Mouse (Mus musculus) CH12.LX (cell line): ENCODE results near the gene Crip2. TPM values are rescaled to one million over a fixed set of nuclear protein-coding genes. Genes with fewer than 3 reads are reported as not detected.
A peak's percentile ranks its signal among the peaks of the same experiment; 100 is the strongest.

ENCODE experiments used
- DNase-seq: peaks from one replicate; pipeline ENCODE4 v3.0.0-alpha.2; 2013; ENCODE audit errors: extremely low read depth
- H3K27ac ChIP-seq: 2 replicates; pipeline ENCODE4 v1.5.1; 2012; ENCODE audit warnings: low read depth, mild to moderate bottlenecking, control low read depth, moderate library complexity; ENCODE audit not compliant: insufficient read depth
- H3K27me3 ChIP-seq: replicated peaks from 2 replicates; pipeline ENCODE3; 2012; ENCODE audit warnings: inconsistent platforms
- H3K36me3 ChIP-seq, 2 experiments: replicated peaks in 1 of 2; 2 replicates each; pipeline versions ENCODE3 to v1.6.1; 2012; ENCODE audit warnings: inconsistent platforms in 1 of 2, low read length in 1 of 2, mild to moderate bottlenecking in 1 of 2, mixed read lengths in 1 of 2, moderate library complexity in 1 of 2; ENCODE audit not compliant: control insufficient read depth in 1 of 2, insufficient read depth in 1 of 2
- H3K4me1 ChIP-seq, 2 experiments: 2 replicates each; pipeline ENCODE4 v1.6.1; 2012; ENCODE audit warnings: inconsistent platforms in 1 of 2, moderate library complexity in 1 of 2; ENCODE audit not compliant: insufficient read depth in 2 of 2, control insufficient read depth in 1 of 2
- H3K4me2 ChIP-seq: 2 replicates; pipeline ENCODE4 v1.6.1; 2012; ENCODE audit warnings: low read depth, mild to moderate bottlenecking, control low read depth; ENCODE audit not compliant: poor library complexity, insufficient read depth, severe bottlenecking
- H3K4me3 ChIP-seq, 3 experiments: fragments of 150-350 bp in 1 of 3; sonication (generic) in 1 of 3; replicated peaks in 1 of 3; 2 replicates each; pipeline versions ENCODE3 to v1.5.1; 2011 to 2012; ENCODE audit warnings: low read depth in 2 of 3, low read length in 2 of 3, mild to moderate bottlenecking in 2 of 3, moderate library complexity in 2 of 3, control low read depth in 1 of 3, improper control_type of control experiment in 1 of 3, inconsistent platforms in 1 of 3, mixed read lengths in 1 of 3; ENCODE audit not compliant: poor library complexity in 1 of 3
- H3K79me2 ChIP-seq: replicated peaks from 2 replicates; pipeline ENCODE4 v1.6.1; 2012; ENCODE audit warnings: mild to moderate bottlenecking, moderate library complexity; ENCODE audit not compliant: control insufficient read depth, poor library complexity, insufficient read depth, severe bottlenecking; ENCODE audit errors: extremely low read depth
- H3K9ac ChIP-seq: 2 replicates; pipeline ENCODE4 v1.6.1; 2012; ENCODE audit warnings: low read depth, mild to moderate bottlenecking, control low read depth, moderate library complexity; ENCODE audit not compliant: insufficient read depth
- H3K9me3 ChIP-seq: replicated peaks from 2 replicates; pipeline ENCODE3; 2012; ENCODE audit warnings: low read length, inconsistent platforms, mixed read lengths
- BHLHE40 ChIP-seq: IDR thresholded peaks from 2 replicates; pipeline ENCODE4 v1.6.1; 2011; ENCODE audit warnings: mild to moderate bottlenecking, low read depth, low read length, improper control_type of control experiment
- CHD1 ChIP-seq: IDR thresholded peaks from 2 replicates; pipeline ENCODE4 v1.6.1; 2012; ENCODE audit warnings: low read depth, low read length, improper control_type of control experiment, inconsistent platforms
- CHD2 ChIP-seq: IDR thresholded peaks from 2 replicates; pipeline ENCODE4 v1.6.1; 2011; ENCODE audit warnings: low read length, improper control_type of control experiment
- E2F4 ChIP-seq: IDR thresholded peaks from 2 replicates; pipeline ENCODE4 v1.6.1; 2011; ENCODE audit warnings: low read depth, low read length, improper control_type of control experiment; ENCODE audit not compliant: insufficient replicate concordance
- ELF1 ChIP-seq: IDR thresholded peaks from 2 replicates; pipeline ENCODE4 v1.6.1; 2014; ENCODE audit warnings: low read depth, mild to moderate bottlenecking, inconsistent platforms, low read length, improper control_type of control experiment
- ETS1 ChIP-seq: conservative IDR thresholded peaks from 2 replicates; pipeline ENCODE4 v1.6.1; 2012; ENCODE audit warnings: low read depth, mild to moderate bottlenecking, inconsistent platforms, low read length, improper control_type of control experiment, moderate library complexity
- GABPA ChIP-seq: IDR thresholded peaks from 2 replicates; pipeline ENCODE4 v1.6.1; 2012; ENCODE audit warnings: low read depth, low read length, improper control_type of control experiment, inconsistent platforms; ENCODE audit not compliant: insufficient replicate concordance
- HCFC1 ChIP-seq: IDR thresholded peaks from 2 replicates; pipeline ENCODE4 v1.6.1; 2012; ENCODE audit warnings: low read depth, mild to moderate bottlenecking, inconsistent platforms, low read length, improper control_type of control experiment
- IRF4 ChIP-seq: IDR thresholded peaks from 2 replicates; pipeline ENCODE4 v1.6.1; 2014; ENCODE audit warnings: low read depth, mild to moderate bottlenecking, inconsistent platforms, low read length, improper control_type of control experiment
- JUN ChIP-seq: IDR thresholded peaks from 2 replicates; pipeline ENCODE4 v1.6.1; 2011; ENCODE audit warnings: low read depth, mild to moderate bottlenecking, low read length, improper control_type of control experiment, moderate library complexity; ENCODE audit not compliant: insufficient read depth
- KAT2A ChIP-seq: IDR thresholded peaks from 2 replicates; pipeline ENCODE4 v1.6.1; 2012; ENCODE audit warnings: low read length, improper control_type of control experiment, inconsistent platforms; ENCODE audit not compliant: insufficient replicate concordance
- MAFK ChIP-seq: IDR thresholded peaks from 2 replicates; pipeline ENCODE4 v1.6.1; 2011; ENCODE audit warnings: low read length, improper control_type of control experiment; ENCODE audit not compliant: insufficient replicate concordance
- MAZ ChIP-seq: IDR thresholded peaks from 2 replicates; pipeline ENCODE4 v1.6.1; 2012; ENCODE audit warnings: low read depth, mild to moderate bottlenecking, inconsistent platforms, low read length, improper control_type of control experiment, moderate library complexity
- MXI1 ChIP-seq: IDR thresholded peaks from 2 replicates; pipeline ENCODE4 v1.6.1; 2011; ENCODE audit warnings: mild to moderate bottlenecking, low read depth, low read length, improper control_type of control experiment
- MYC ChIP-seq: IDR thresholded peaks from 2 replicates; pipeline ENCODE4 v1.6.1; 2011; ENCODE audit warnings: low read depth, mild to moderate bottlenecking, improper control_type of control experiment, low read length
- POLR2A ChIP-seq: IDR thresholded peaks from 2 replicates; pipeline ENCODE4 v1.6.1; 2011; ENCODE audit warnings: low read depth, mild to moderate bottlenecking, improper control_type of control experiment, low read length
- RCOR1 ChIP-seq: conservative IDR thresholded peaks from 2 replicates; pipeline ENCODE4 v1.6.1; 2012; ENCODE audit warnings: low read depth, mild to moderate bottlenecking, inconsistent platforms, low read length, improper control_type of control experiment
- SIN3A ChIP-seq: IDR thresholded peaks from 2 replicates; pipeline ENCODE4 v1.6.1; 2012; ENCODE audit warnings: low read length, improper control_type of control experiment, inconsistent platforms
- USF1 ChIP-seq: IDR thresholded peaks from 2 replicates; pipeline ENCODE4 v1.6.1; 2014; ENCODE audit warnings: low read depth, mild to moderate bottlenecking, inconsistent platforms, low read length, improper control_type of control experiment
- USF2 ChIP-seq: conservative IDR thresholded peaks from 2 replicates; pipeline ENCODE4 v1.6.1; 2011; ENCODE audit warnings: low read depth, low read length, improper control_type of control experiment
- ZMIZ1 ChIP-seq: IDR thresholded peaks from 2 replicates; pipeline ENCODE4 v1.6.1; 2012; ENCODE audit warnings: low read depth, mild to moderate bottlenecking, inconsistent platforms, low read length, improper control_type of control experiment
- ZNF384 ChIP-seq: IDR thresholded peaks from 2 replicates; pipeline ENCODE4 v1.6.1; 2012; ENCODE audit warnings: low read depth, low read length, improper control_type of control experiment, inconsistent platforms
- dilution Hi-C: fragments of 300-500 bp; cut with MboI; formaldehyde crosslinking; loops from 2 replicates; pipeline ENCODE4 v1.14.3; 2020; ENCODE audit warnings: low sequenced_read_pairs; ENCODE audit not compliant: extremely low pct_unique_long_range_greater_than_20kb, extremely low pct_ligation_motif_present
- in situ Hi-C: fragments of 300-500 bp; cut with MboI; formaldehyde crosslinking; loops from 3 replicates; pipeline ENCODE4 v1.14.3; 2019; ENCODE audit warnings: low sequenced_read_pairs, low pct_ligation_motif_present, low pct_unique_long_range_greater_than_20kb, mixed read lengths
- polyA plus RNA-seq: library from polyadenylated mRNA; unstranded; fragments of >175 nt; gene quantifications from 2 replicates; pipeline ENCODE4 v1.2.1, GENCODE M21; 2012; ENCODE audit warnings: low read depth; ENCODE audit not compliant: insufficient read length
- total RNA-seq, 2 experiments: library from RNA; depleted of rRNA; stranded (reverse); fragments of 300-350 nt in 1 of 2; fragments of >200 nt in 1 of 2; gene quantifications; 2 replicates each; pipeline ENCODE4 v1.2.3; 2012 to 2014

The Crip2 gene
- total and polyA plus RNA-seq, 3 experiments: 0.89 to 7.7 TPM; not detected in 1

GRCm38 (mm10) chr12:113138901-113139864 is 853 bp upstream of the Crip2 start:
- H3K27me3 ChIP-seq: no peaks in the 10 kb centered on the region
- peak overlapping the region; percentile 65 for H3K4me2 ChIP-seq
- no peaks in the 10 kb centered on the region for H3K79me2 ChIP-seq
- peaks cover 40 to 66% of the 10 kb centered on the region in 2 experiments for H3K36me3 ChIP-seq
- DNase-seq: no peak
- no peak for TF ChIP-seq ETS1
- no peak for TF ChIP-seq CHD1
- TF ChIP-seq ZMIZ1: no peak
- TF ChIP-seq CHD2: no peak
- TF ChIP-seq BHLHE40: no peak
- no peak for TF ChIP-seq JUN
- TF ChIP-seq HCFC1: no peak
- TF ChIP-seq RCOR1: no peak
- TF ChIP-seq POLR2A: no peak
- TF ChIP-seq E2F4: no peak
- no peak for TF ChIP-seq KAT2A
- no peak for TF ChIP-seq MYC
- no peak for TF ChIP-seq USF1
- no peak for TF ChIP-seq IRF4
- no peak for TF ChIP-seq MAZ
- TF ChIP-seq ZNF384: no peak
- TF ChIP-seq GABPA: no peak
- TF ChIP-seq SIN3A: no peak
- H3K9ac ChIP-seq: no peak overlapping the region
- H3K4me3 ChIP-seq: no peak overlapping the region
- dilution Hi-C loops: no loop called here
- no peak overlapping the region for H3K27ac ChIP-seq
- H3K4me1 ChIP-seq: peaks cover 0 to 7% of the 10 kb centered on the region in 2 experiments; a peak in 1 of 4 replicates
- in situ Hi-C loops: no loop called here
- peaks cover 23% of the 10 kb centered on the region for H3K9me3 ChIP-seq

DNA sequence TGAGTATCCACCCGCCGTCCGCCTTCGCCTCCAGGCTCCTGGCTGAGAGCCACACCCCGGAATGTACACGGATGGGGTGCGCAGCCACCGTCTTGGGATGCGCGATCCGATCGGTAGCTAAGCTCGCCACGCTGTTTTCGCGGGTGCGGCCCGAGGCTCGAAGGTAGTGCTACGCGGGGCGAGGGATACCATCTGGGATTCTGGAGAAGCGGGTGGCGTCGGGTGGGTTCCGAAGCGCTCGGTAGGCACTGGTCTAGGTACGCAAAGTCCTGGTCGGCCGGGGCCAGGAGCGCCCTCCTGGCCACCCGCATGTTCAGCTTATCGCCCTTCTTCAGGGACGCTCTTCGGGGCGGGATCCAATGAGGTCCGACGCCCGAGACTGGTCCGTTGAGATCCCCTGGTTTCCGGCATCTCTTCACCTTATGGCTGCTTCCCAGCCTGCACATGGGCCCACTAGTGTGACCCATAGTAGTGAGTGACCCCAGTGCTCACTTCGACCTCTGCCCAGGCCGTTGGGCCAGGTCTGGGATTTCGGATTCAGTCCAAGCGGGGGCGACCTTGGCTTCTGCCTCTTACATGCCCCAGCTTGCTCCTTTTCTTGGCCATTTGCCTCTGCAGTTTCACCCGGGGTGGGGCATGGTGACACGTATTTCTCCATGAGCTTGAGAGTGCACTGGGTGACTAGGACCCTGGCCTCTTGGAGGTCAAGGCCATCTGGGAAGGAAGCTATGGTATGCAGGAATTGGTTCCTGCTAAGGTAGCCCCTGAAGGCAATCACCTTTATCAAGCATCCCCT is 778 bp downstream of the Crip2 start:
- Histone ChIP-seq H3K4me2 (peak overlapping the region; percentile 65), H3K4me3 (peak overlapping the region in 2 of 3 experiments; percentile 20 to 57), H3K9me3 (peaks cover 23% of the 10 kb centered on the region), H3K27me3 (no peaks in the 10 kb centered on the region), H3K9ac (no peak overlapping the region), H3K36me3 (peaks cover 23 to 54% of the 10 kb centered on the region in 2 experiments), H3K79me2 (no peaks in the 10 kb centered on the region), H3K4me1 (peaks cover 0 to 8% of the 10 kb centered on the region in 2 experiments; a peak in 1 of 4 replicates), H3K27ac (no peak overlapping the region)
- TF ChIP-seq MAZ (no peak), USF2 (no peak), MXI1 (0 out of 2 replicates have a peak, but pooled peaks have one; percentile 1), MAFK (no peak), ELF1 (no peak)
- in situ Hi-C loops: no loop called here
- no peak for DNase-seq
- dilution Hi-C loops: no loop called here
